Mouse (Mus musculus) kidney, postnatal 4 days (tissue): ENCODE data around the gene Alpk3.
A peak's percentile ranks its signal among the peaks of the same experiment; 100 is the strongest.

Source experiments
- DNase-seq, 2 experiments: peaks; one replicate each; pipeline ENCODE4 v3.0.0; 2021; ENCODE audit warnings: mixed read lengths in 2 of 2

Alpk3 gene

DNA sequence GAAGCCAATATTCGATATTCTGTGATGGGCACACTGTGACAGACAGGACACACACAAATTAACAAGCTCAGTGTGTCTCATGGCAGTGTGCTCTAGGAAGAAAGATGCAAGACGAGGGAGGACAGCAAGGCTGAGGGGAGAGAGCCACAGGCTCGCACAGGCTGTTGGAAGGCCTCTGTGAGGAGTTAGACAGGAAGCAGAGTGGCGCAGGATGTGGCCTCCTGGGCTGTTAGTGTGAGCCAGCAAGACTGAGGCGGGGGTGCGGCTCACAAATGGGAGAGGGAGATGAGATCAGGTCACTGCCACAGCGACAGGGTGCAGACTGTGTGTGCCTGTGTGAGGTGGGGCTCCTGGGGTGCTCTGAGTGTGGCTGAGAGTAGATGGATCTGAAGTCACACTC is 17.9 kb downstream of the Alpk3 start:
- DNase-seq: peak in 1 of 2 experiments; percentile 39

DNA sequence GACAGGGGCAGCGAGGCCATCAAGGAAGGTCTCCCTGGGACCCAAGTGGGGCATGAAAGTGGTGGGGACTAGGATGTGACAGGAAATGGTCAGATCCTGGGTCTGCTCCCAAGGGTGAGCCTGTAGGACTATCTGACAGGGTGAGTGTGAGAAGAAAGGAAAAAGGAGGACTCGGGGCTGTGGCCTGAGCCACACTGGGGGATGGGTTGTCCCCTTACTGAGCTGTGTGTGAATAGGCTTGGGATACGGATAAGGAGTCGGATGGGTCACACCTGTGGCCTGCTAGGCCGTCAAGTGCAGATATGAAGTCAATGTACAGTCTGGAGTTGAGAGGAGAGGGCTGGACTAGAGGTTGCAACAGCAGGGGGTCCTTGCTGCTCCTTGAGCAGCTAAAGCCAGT is 18.3 kb downstream of the Alpk3 start:
- no peak for DNase-seq

DNA sequence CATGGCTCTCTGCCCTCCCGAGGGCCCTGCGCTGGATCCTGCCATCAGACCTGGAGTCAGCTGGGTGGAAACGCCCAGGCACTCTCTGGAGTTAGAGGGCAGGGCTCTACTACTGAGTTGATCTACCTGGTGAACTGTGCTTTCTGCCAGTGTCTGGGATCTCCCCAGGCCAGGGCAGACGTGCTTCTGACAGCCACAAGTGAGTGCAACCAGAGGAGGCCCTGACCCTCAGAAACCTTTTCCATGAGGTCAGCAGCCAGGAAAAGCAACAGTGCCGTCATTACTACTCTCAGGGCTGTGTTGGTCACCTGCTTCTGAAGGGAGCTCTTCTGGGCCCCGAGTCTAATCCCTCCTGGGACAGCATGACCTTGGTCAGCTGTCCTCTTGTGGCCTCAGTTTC is 19.6 kb downstream of the Alpk3 start:
- no peak for DNase-seq

DNA sequence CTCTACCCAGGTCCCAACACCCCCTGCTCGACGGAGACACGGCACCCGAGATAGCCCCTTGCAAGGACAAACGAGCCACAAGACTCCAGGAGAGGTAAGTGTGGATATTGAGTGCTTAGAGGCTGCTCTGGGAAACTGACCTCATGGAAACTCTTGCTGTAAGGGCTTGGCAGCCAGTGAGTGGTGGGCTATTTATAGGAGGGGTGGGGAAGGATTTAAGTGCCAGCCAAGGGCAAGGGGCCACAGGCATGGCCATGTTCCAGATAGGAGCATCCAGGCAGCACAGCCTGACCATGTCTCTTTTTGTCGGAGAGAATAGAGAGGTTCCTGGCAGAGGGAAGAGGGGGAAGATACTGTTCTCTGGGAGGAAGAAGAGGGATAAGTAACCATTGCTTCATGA is 21.3 kb downstream of the Alpk3 start:
- no peak for DNase-seq

- no peak for DNase-seq
These were observed 36.1 kb downstream of the Alpk3 start for GRCm38 (mm10) chr7:81093420-81093965.

DNA sequence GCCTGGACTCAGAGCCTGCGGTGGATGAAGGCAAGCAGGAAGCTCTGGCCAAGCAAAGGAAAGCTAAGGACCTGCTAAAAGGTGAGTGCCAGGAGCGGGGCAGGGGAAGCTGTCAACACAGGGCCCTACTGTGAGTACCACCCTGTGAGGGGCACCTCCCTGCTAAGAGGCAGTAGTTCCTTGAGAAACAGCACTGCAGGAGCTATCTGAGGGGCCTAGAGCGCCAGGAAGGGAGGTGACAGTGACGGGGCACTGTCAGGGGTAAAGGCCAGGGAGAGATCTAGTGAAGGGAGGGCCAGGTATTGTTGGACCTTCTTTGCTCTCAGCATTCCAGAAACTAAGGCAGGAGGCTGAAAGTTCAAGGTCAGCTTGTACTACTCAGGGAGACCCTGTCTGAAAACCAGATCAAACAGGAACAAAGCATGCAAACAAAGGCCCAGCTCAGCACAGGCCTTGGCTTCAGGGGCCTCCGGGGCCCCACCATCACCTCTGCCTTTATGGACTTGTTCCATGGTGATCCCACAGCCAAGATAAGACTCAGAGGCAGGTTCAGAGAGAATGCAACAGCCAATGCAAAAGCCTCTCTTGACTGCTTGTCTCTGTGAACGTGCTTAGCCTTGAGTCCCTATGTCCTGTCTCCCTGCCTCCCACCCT is 36.8 kb downstream of the Alpk3 start:
- DNase-seq: no peak

DNA sequence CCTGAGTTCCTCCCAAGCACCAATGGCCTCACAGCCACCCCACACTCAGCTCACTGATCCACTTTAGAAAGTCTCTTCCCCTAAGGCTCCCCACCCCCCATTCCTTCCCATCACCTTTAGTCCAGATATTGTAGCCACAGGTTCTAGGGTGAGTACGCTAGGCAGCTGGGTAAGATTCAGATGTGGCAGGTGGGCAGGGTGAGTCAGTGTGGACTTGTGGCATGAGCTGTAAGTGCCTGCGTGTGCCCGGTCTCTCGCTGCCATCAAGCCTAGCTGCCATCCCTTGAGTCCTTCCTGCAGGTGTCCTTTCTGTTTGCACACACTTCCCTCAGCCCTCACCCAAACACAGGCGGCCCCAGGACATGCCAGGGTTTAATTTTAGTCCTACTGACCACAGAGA is 42.9 kb downstream of the Alpk3 start:
- no peak for DNase-seq

DNA sequence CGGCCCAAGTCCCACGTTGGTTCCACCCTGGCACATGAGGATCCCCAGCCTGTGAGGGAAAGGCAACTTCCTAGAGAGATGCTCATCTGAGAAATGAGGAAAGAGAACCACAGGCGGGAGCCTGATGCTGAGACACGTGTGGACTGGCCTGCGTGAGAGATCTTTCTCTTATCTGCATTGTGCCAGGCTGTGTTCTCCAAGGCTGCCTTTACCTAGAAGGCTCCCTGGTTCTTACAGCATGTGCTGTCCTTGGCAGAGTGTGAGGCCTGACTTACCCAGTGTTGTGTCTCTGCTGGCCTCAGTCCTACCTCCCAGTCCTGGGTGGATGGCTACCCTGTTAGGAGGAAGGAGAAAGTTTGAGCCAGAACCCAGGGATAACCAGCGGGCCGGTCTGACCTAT is 45.5 kb downstream of the Alpk3 start:
- DNase-seq: no peak

GRCm38 (mm10) chr7:81105525-81105924 is 48.1 kb downstream of the Alpk3 start:
- DNase-seq: no peak

GRCm38 (mm10) chr7:81108226-81108625 is 50.8 kb downstream of the Alpk3 start:
- no peak for DNase-seq

DNA sequence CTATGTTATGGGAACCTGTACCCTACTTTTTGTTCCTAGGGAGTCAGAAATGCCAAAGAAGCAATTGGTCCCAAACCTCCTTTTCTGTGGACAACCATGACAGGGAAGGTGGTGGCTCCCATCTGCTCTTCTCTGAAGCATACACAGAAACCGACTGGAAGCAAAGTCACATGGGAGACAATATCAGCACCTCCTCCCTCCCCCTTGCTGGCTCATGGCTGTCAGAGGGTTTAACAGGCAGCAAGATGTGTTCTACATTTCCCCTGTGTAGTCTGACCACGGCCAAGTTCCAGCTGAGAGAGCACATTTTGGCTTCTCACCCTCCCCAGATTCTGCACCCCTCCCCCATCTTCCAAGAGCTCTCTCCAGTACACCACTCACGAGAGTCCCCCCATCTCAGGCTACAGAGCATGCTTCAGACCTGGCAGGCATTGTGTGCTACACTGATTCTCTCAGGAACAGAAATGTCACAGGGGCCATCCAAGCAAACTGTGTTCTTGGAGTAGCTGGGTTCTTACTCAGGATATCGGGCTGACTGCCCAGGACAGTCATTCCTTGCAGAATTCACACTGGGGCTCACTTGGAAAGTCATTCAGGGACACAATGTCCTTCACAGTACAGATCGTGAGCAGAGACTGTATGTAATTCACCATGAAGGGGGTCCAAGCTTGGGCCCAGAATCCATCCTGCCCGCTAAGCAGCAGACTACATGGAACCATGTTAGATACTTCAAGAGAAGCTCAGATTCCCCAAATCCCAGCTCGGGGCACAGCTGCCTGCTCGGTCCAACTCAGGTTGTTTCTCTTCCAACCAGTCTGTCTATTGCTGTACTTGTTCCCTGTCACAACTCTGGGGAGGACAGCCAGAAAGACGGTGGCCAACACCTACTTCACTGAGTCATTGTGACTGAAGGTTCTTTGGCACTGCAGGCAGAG is 52.6 kb downstream of the Alpk3 start:
- DNase-seq: peak; percentile 44 to 60

DNA sequence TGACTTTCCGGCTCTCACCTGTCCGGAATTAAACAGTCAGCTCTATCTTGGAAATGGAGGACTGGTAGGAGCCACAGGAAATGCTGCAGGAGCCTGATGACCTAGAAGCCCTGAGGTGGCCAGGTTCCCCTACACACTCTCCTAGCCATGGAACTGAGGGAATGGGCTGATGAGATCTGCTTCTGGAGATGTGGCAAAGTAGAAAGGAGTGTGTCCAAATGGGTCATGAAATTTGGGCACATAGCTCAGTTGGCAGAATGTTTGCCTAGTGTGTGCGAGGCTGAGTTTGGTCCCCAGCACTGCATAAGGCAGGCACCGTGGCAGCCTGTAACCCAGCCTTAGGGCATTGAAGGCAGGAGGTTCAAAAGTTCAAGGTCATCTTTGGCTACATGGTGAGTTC is 53.4 kb downstream of the Alpk3 start:
- DNase-seq: no peak

DNA sequence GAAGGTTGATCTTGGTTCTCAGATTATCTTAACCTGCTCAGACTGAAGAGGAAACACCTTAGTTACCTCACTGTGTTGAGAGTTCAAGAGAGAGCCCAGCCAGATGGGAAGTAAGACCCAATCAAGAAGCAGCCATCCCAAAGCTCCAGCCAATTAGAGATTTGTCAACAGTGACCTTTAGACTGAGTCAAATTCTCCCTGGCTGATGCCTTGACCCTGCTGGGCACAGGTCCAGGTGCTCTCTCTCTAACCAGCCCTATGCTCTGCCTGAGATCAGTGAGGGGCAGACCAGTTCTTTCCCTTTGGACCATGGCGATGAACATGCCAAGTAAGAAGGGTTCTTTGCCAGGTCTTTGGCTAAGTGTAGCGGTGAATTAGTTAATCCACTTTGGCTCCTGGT is 54.3 kb downstream of the Alpk3 start:
- DNase-seq: peak; percentile 35 to 65

GRCm38 (mm10) chr7:81112686-81113360 is 55.4 kb downstream of the Alpk3 start:
- DNase-seq: peak; percentile 64 to 75

DNA sequence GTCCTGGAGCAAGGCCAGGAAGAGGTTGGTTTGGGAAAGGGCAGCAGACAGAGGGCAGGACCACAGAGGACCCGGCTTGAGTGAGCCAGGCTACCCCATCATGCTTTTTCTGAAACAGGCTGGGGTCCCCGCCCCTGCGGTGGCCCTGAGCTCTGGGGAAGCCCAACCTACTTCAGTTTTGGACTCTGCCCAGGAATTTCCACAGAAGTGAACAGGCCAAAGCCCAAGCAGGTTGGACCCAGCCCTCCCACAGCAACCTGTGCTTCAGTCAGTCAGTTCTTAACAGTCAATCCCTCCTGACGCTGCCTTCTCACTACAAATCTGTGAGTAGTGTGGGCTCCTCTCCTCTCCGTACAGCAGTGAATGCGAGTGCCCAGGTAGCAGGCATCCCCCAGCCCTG is 57.2 kb downstream of the Alpk3 start, which contains the start of gene Slc28a1:
TSS of gene Slc28a1 (plus strand) at position 245 of the 400 bp plus-strand sequence.
- DNase-seq: peak; percentile 32 to 57

DNA sequence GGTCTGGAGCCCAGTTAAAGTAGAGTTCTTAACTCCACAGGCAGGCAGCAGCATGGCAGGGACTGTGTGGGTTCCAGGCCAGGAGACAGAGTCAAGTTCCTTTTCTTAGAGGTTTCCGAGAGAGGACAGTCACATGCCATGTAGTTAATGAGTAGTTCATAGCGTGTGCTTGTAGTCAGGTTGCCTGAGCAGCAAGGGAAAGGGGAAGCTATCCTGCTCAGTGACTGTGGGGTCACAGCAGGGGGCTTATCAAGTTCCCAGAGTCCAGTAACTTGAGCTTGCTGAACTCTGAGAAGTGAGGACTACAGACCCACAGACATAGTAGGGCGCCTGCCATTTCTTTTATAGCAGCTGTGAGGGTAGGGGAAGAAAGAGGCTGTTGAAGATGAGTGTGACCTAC is 63.7 kb downstream of the Alpk3 start:
- DNase-seq: peak; percentile 33 to 56

DNA sequence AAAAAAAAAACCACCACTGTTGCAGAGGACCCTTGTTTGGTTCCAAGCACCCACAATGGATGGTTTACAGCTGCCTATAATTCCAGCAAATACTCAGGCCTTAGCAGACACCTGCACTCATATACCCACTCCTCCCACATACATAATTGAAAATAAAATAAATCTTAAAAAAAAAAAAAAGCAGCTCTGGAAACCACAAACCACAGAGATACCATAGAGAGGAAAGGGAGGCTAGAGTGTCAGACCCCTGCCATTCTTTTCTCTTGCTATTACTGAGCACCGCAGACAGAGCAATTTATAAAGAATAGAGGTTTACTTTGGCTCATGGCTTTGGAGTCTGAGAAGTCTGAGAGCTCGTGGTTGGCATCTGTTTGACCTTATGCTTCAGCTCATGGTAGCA is 65.4 kb downstream of the Alpk3 start:
- no peak for DNase-seq

- no peak for DNase-seq
These were observed 66.2 kb downstream of the Alpk3 start for GRCm38 (mm10) chr7:81123553-81123952.

DNA sequence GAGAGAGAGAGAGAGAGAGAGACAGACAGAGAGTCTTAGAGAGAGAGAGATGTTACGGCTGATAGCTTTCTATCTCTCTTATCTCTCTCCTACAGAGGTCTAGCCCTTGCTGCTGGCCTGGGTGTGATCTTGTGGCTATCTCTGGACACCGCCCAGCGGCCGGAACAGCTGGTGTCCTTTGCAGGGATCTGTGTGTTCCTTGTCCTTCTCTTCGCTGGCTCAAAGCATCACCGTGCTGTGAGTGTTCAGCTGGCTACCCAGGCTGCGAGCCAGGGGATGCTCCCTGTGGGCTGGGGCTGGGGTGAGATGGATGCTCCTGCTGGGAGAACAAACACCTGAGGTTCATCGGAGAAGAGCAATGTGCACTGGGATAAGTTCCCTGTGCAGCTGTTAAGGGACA is 67.4 kb downstream of the Alpk3 start:
- peak in 1 of 2 experiments; percentile 33 for DNase-seq

DNA sequence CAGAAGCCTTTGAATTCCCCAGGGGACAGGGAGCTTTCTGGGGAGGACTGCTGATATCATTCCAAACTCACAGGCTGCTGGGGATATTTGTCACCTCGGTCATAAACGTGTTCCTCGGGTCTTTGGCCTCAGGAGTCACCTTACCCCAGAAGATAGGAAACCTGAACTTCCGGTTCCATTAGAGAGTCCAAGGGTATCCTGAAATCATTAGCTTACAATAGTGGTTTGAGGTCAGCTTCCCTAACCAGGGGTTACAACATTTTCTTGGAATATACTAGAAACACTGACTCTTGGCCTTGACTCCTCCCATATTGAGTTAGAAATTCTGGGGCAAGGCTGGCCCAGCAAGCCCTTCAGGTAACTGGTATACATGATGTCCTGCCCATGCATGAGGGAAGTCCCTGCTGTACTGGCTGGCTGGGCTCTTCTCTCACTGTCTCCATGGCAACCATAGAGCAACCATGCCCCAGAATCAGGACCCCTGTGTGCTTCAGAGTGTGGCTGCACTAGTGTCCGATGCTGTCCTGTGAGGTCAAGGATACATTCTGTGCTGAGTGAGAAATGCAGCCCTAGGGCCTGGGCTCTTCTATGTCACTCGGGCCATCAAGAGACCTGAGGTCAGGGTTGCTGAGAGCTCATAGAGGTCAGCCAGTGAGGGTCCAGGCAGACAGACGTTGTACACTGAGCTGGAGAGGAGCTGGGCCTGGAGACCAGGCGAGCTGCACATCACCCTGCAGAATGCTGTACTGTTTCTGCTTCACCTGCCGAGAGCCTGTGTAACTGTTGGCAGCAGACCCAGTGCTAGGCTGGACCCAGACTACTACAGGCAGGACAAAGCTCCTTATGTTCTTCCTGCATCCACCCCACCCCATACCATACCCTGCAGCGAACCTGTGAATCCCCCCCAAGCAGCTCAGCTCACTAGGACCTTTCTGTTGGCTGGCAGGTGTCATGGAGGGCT is 68.1 kb downstream of the Alpk3 start:
- no peak for DNase-seq

- peak; percentile 30 to 50 for DNase-seq
These were observed 74.5 kb downstream of the Alpk3 start for GRCm38 (mm10) chr7:81131864-81132263.

DNA sequence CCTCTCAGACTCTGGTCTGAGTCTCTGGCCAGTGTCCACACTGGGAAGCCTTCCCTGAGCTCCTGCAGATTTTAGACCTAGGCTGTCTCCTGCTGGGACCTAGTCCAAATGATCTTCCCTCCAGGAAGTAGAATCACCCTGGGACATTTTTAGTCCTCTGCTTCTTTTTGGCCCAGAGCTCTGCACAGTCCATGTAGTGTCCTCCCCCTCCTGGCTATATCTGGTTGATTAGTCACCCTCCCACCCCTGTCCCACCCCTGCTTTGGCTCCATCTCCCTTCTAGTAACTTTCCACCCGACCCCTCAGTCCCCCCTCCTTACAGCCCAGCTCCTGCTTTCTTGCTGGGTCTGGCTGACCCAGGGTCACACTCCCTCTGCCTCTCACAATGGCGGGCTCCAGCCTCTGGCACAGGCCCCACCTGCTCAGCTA is 75.5 kb downstream of the Alpk3 start:
- peak; percentile 49 to 72 for DNase-seq
